Mouse (Mus musculus) T-helper 17 cell (primary cell): ENCODE data around the gene Mgat3.

Source experiments
- in situ Hi-C, 2 experiments: fragments of 300-600 bp; cut with MboI, MseI; formaldehyde crosslinking; loops; 1 replicate in 1 of 2; 2 replicates in 1 of 2; pipeline ENCODE4 v1.15.1; 2025; ENCODE audit warnings: high pct_unique_total_duplicates in 2 of 2

The Mgat3 gene

GRCm38 (mm10) chr15:80221031-80221430 is 47.5 kb downstream of the Mgat3 start:
- in situ Hi-C loops, result loop anchor here in 1 of 2 experiments (5.0 kb wide), 2 partner anchors 96 to 104 kb away; no protein-coding TSS in a partner anchor

GRCm38 (mm10) chr15:80223751-80224150 is 50.2 kb downstream of the Mgat3 start:
- in situ Hi-C loops, result loop anchor here in 1 of 2 experiments (5.0 kb wide), 2 partner anchors 94 to 106 kb away; no protein-coding TSS in a partner anchor

GRCm38 (mm10) chr15:80225208-80225607 is 51.7 kb downstream of the Mgat3 start:
- in situ Hi-C loops, result loop anchor here in 1 of 2 experiments (25.0 kb wide), 1 partner anchor 1462 kb away; the partner anchor contains the start of gene Chadl

GRCm38 (mm10) chr15:80225796-80226195 is 52.3 kb downstream of the Mgat3 start:
- in situ Hi-C loops, result loop anchor here in 1 of 2 experiments (25.0 kb wide), 1 partner anchor 1462 kb away; the partner anchor contains the start of gene Chadl

GRCm38 (mm10) chr15:80228071-80228800 is 54.7 kb downstream of the Mgat3 start:
- in situ Hi-C loops, result loop anchor here in 1 of 2 experiments (25.0 kb wide), 1 partner anchor 1459 kb away; the partner anchor contains the start of gene Chadl

GRCm38 (mm10) chr15:80232331-80232730 is 58.8 kb downstream of the Mgat3 start:
- in situ Hi-C loops, result loop anchor here in 1 of 2 experiments (10.0 to 25.0 kb wide), 2 partner anchors 1122 to 1455 kb away; partner anchors contain the start of gene Chadl

GRCm38 (mm10) chr15:80233053-80233452 is 59.5 kb downstream of the Mgat3 start:
- in situ Hi-C loops, result loop anchor here in 1 of 2 experiments (10.0 to 25.0 kb wide), 2 partner anchors 1122 to 1454 kb away; partner anchors contain the start of gene Chadl

GRCm38 (mm10) chr15:80233733-80234509 is 60.4 kb downstream of the Mgat3 start, which contains the start of gene Mief1:
TSS of gene Mief1 (plus strand) at chr15:80234018.
- in situ Hi-C loops, result loop anchor here in 1 of 2 experiments (10.0 to 25.0 kb wide), 2 partner anchors 1121 to 1453 kb away; partner anchors contain the start of gene Chadl

- in situ Hi-C loops, result loop anchor here in 1 of 2 experiments (10.0 to 25.0 kb wide), 2 partner anchors 1119 to 1452 kb away; partner anchors contain the start of gene Chadl
Observed at GRCm38 (mm10) chr15:80235535-80235934, 62.0 kb downstream of the Mgat3 start, which contains the start of gene AC140267.1. TSS of gene AC140267.1 (plus strand) at chr15:80235835.

- in situ Hi-C loops, result loop anchor here in 1 of 2 experiments (25.0 kb wide), 1 partner anchor 1439 kb away; the partner anchor contains the start of gene Chadl
Observed at GRCm38 (mm10) chr15:80248135-80248534, 74.6 kb downstream of the Mgat3 start.

GRCm38 (mm10) chr15:80248596-80248995 is 75.1 kb downstream of the Mgat3 start:
- in situ Hi-C loops, result loop anchor here in 1 of 2 experiments (25.0 kb wide), 1 partner anchor 1439 kb away; the partner anchor contains the start of gene Chadl

GRCm38 (mm10) chr15:80249672-80250071 is 76.2 kb downstream of the Mgat3 start:
- in situ Hi-C loops, result loop anchor here (10.0 to 25.0 kb wide), 3 partner anchors 1338 to 1555 kb away; partner anchors contain the start of genes Chadl (in 1 of the 2), Ep300 (in 1 of the 2) and Tef (in 1 of the 2)

- in situ Hi-C loops, result loop anchor here (10.0 to 25.0 kb wide), 2 partner anchors 1337 to 1554 kb away; partner anchors contain the start of genes Ep300 (in 1 of the 2) and Tef (in 1 of the 2)
Observed at GRCm38 (mm10) chr15:80250586-80250985, 77.1 kb downstream of the Mgat3 start.

GRCm38 (mm10) chr15:80253530-80253929 is 80.0 kb downstream of the Mgat3 start:
- in situ Hi-C loops, result loop anchor here (10.0 to 25.0 kb wide), 2 partner anchors 1334 to 1551 kb away; partner anchors contain the start of genes Ep300 (in 1 of the 2) and Tef (in 1 of the 2)

- in situ Hi-C loops, result loop anchor here (10.0 to 25.0 kb wide), 2 partner anchors 1333 to 1551 kb away; partner anchors contain the start of genes Ep300 (in 1 of the 2) and Tef (in 1 of the 2)
Observed at GRCm38 (mm10) chr15:80254207-80254606, 80.7 kb downstream of the Mgat3 start.

GRCm38 (mm10) chr15:80254847-80255645 is 81.5 kb downstream of the Mgat3 start, which contains the start of gene Atf4:
TSS of gene Atf4 (plus strand) at chr15:80255184.
- in situ Hi-C loops, result loop anchor here (10.0 to 25.0 kb wide), 2 partner anchors 1332 to 1550 kb away; partner anchors contain the start of genes Ep300 (in 1 of the 2) and Tef (in 1 of the 2)

GRCm38 (mm10) chr15:80255646-80256121 is 82.2 kb downstream of the Mgat3 start:
- in situ Hi-C loops, result loop anchor here (10.0 to 25.0 kb wide), 2 partner anchors 1332 to 1549 kb away; partner anchors contain the start of genes Ep300 (in 1 of the 2) and Tef (in 1 of the 2)

GRCm38 (mm10) chr15:80256242-80256641 is 82.7 kb downstream of the Mgat3 start:
- in situ Hi-C loops, result loop anchor here (10.0 to 25.0 kb wide), 2 partner anchors 1331 to 1549 kb away; partner anchors contain the start of genes Ep300 (in 1 of the 2) and Tef (in 1 of the 2)
